Mouse (Mus musculus): ENCODE results near the gene Osbpl9. TPM values are rescaled to one million over a fixed set of nuclear protein-coding genes. Genes with fewer than 3 reads are reported as not detected.
A peak's percentile ranks its signal among the peaks of the same experiment; 100 is the strongest.

The Osbpl9 gene
- polyA plus RNA-seq, 1 experiment from 2014 or later, result 80.0 TPM

MicroRNAs within 50 kb of the gene (microRNA counts, 519-probe panel; counts per million panel counts)
- 1,394 counts per million, percentile 58 among the panel's probes with 10 or more counts for microRNA mmu-miR-761

Small RNAs within 50 kb of the gene (microRNA-seq; reads per million reads assigned to microRNA genes)
- not detected for gene Mir761

Other genes with a start within 250 kb of the Osbpl9 start
- 85.2 and 89.7 TPM in 2 replicates for gene Nrd1, start 201.6 kb downstream of the Osbpl9 start, polyA plus RNA-seq (2015; fragmentation: Nextera tagmentation; extraction: Ambion mirVana)
- 0.61 and 0.69 TPM in 2 replicates for gene Calr4, start 32.2 kb upstream of the Osbpl9 start, polyA plus RNA-seq (2015; fragmentation: Nextera tagmentation; extraction: Ambion mirVana)
- 53.8 and 59.3 TPM in 2 replicates for gene Eps15, start 78.0 kb upstream of the Osbpl9 start, polyA plus RNA-seq (2015; fragmentation: Nextera tagmentation; extraction: Ambion mirVana)
- gene Ttc39a, start 204.4 kb upstream of the Osbpl9 start, polyA plus RNA-seq (2015; fragmentation: Nextera tagmentation; extraction: Ambion mirVana), result 0.90 and 1.1 TPM in 2 replicates

Measured in midbrain, embryonic 13.5 days (tissue).